Mouse (Mus musculus) thymus, adult 2 months (tissue): ENCODE data around the gene Isyna1. TPM values are rescaled to one million over a fixed set of nuclear protein-coding genes. Genes with fewer than 3 reads are reported as not detected.

ENCODE experiments used
- DNase-seq: peaks from one replicate; pipeline ENCODE4 v3.0.0; 2021
- H3K27ac ChIP-seq: fragments of 200-500 bp; 2 replicates; pipeline ENCODE4 v1.5.1; 2012; ENCODE audit warnings: low read length, control low read depth; ENCODE audit not compliant: control insufficient read depth, insufficient read depth
- H3K27me3 ChIP-seq: fragments of 200-500 bp; 2 replicates; pipeline ENCODE4 v1.6.1; 2012; ENCODE audit warnings: mild to moderate bottlenecking, low read length, moderate library complexity, mixed read lengths; ENCODE audit not compliant: control insufficient read depth, insufficient read depth
- H3K36me3 ChIP-seq: fragments of 200-500 bp; 2 replicates; pipeline ENCODE4 v1.6.1; 2012; ENCODE audit warnings: mild to moderate bottlenecking, low read length, moderate library complexity; ENCODE audit not compliant: control insufficient read depth, insufficient read depth
- H3K4me1 ChIP-seq: fragments of 200-500 bp; replicated peaks from 2 replicates; pipeline ENCODE4 v1.6.1; 2012; ENCODE audit warnings: low read length; ENCODE audit not compliant: control insufficient read depth, insufficient read depth
- H3K4me3 ChIP-seq: fragments of 200-500 bp; 2 replicates; pipeline ENCODE4 v1.5.1; 2012; ENCODE audit warnings: mild to moderate bottlenecking, low read length, control low read depth, moderate library complexity; ENCODE audit not compliant: control insufficient read depth, insufficient read depth
- CTCF ChIP-seq: fragments of 200-500 bp; IDR thresholded peaks from 2 replicates; pipeline ENCODE4 v1.5.1; 2012; ENCODE audit warnings: mild to moderate bottlenecking, control low read depth, low read length, moderate library complexity, borderline replicate concordance; ENCODE audit not compliant: control insufficient read depth, poor library complexity, insufficient read depth; ENCODE audit errors: extremely low read depth
- POLR2A ChIP-seq: fragments of 200-500 bp; IDR thresholded peaks from 2 replicates; pipeline ENCODE4 v1.6.1; 2012; ENCODE audit warnings: mild to moderate bottlenecking, low read length, control low read depth, moderate library complexity; ENCODE audit not compliant: control insufficient read depth, poor library complexity, insufficient read depth; ENCODE audit errors: extremely low read depth
- WGBS: fragments of 180-500 bp; shearing (Covaris S2); methylation state at CpG from one replicate; pipeline ENCODE4 v1.1.7; 2018; 5-methylcytosine and 5-hydroxymethylcytosine counted together
- polyA plus RNA-seq: library from polyadenylated mRNA; depleted of rRNA; stranded (reverse); fragments of >200 nt; gene quantifications from 2 replicates; pipeline ENCODE4 v1.2.3, GENCODE M21; 2012

The Isyna1 gene
- polyA plus RNA-seq, 1 experiment: 185 TPM

DNA sequence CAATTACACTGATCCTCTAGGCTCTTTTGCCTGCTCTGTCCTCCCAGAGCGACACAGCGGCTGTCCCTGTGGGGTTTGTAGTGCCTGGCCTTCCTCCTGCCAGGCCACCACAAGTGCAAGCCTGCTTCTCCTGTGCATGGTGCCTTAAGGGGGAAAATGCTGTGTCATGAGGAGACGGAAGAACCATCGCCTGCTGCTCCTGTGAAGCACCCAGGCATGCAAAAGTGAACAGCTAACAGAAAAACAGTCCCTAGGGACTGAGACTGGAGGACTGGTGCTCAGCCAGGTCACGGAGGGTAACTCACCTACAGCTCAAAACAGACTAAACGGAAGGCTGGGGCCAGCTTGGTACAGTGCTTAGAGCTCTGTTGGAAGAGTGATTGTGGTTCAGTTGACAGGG is 41.4 kb downstream of the Isyna1 start:
- TF ChIP-seq POLR2A: no peak
- no peak for TF ChIP-seq CTCF
- WGBS: 33% methylated on average over 6 of the region's 6 CpGs
- no peaks in the 10 kb centered on the region for H3K36me3 ChIP-seq
- H3K27me3 ChIP-seq: no peaks in the 10 kb centered on the region
- no peak overlapping the region for H3K27ac ChIP-seq
- peaks cover 12% of the 10 kb centered on the region for H3K4me1 ChIP-seq
- DNase-seq: no peak
- H3K4me3 ChIP-seq: no peak overlapping the region

- Histone ChIP-seq H3K4me3 (no peak overlapping the region), H3K27me3 (no peaks in the 10 kb centered on the region), H3K27ac (no peak overlapping the region), H3K36me3 (no peaks in the 10 kb centered on the region), H3K4me1 (peaks cover 10% of the 10 kb centered on the region)
- TF ChIP-seq CTCF: no peak
- TF ChIP-seq POLR2A: no peak
- WGBS: 87% methylated on average over 8 of the region's 8 CpGs
- DNase-seq: no peak
Measured at GRCm38 (mm10) chr8:70636838-70637237, 42.7 kb downstream of the Isyna1 start.

DNA sequence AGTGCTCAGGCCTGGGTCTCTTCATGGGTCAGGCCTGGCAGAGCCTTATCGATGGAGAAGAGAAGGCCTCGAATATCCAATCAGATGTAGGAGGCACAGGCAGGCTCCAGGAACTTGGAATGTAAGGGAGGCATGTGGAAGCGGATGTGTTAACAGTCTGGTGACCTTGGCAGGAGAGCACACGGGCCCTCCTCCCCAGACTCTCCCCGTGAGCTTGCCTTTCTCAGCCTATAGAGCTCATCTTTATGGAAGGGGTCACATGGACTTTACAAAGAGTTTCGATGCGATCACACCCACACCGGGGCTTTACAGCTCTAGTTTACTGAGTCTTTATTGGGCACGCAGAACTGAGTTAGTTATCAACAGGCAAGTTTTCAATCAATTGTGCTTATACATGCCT is 44.6 kb downstream of the Isyna1 start:
- TF ChIP-seq POLR2A: no peak
- no peak for TF ChIP-seq CTCF
- H3K27ac ChIP-seq: no peak overlapping the region
- H3K27me3 ChIP-seq: no peaks in the 10 kb centered on the region
- no peak overlapping the region for H3K4me3 ChIP-seq
- WGBS: 95% methylated on average over 9 of the region's 9 CpGs
- H3K36me3 ChIP-seq: no peaks in the 10 kb centered on the region
- peaks cover 10% of the 10 kb centered on the region for H3K4me1 ChIP-seq
- DNase-seq: no peak

- H3K36me3 ChIP-seq: no peaks in the 10 kb centered on the region
- no peak for TF ChIP-seq CTCF
- no peak for TF ChIP-seq POLR2A
- H3K4me1 ChIP-seq: peaks cover 22% of the 10 kb centered on the region
- WGBS: 92% methylated on average over 3 of the region's 3 CpGs
- no peak overlapping the region for H3K4me3 ChIP-seq
- no peak overlapping the region for H3K27ac ChIP-seq
- H3K27me3 ChIP-seq: no peaks in the 10 kb centered on the region
- no peak for DNase-seq
Measured at GRCm38 (mm10) chr8:70643019-70643418, 48.8 kb downstream of the Isyna1 start.

DNA sequence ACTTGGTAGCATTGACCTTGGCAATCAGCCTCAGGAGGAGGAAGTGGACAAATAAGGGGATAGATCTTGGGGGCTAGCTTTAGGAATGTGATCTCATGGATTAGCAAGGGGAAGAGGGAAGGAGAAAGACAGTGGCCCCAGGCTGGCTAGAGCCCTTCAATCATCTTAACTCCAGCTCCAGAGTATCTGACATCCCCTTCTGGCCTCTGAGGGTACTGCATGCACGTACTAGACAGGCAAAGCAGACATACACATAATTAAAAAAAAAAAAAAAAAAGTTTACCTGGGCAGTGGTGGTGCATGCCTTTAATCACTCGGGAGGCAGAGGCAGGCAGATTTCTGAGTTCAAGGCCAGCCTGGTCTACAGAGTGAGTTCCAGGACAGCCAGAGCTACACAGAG is 49.9 kb downstream of the Isyna1 start:
- Histone ChIP-seq H3K36me3 (no peaks in the 10 kb centered on the region), H3K27me3 (no peaks in the 10 kb centered on the region), H3K4me3 (no peak overlapping the region), H3K4me1 (peaks cover 22% of the 10 kb centered on the region), H3K27ac (no peak overlapping the region)
- TF ChIP-seq CTCF (no peak), POLR2A (no peak)
- WGBS: 97% methylated on average over 2 of the region's 2 CpGs
- DNase-seq: no peak

- TF ChIP-seq CTCF (no peak), POLR2A (no peak)
- Histone ChIP-seq H3K36me3 (peaks cover 5% of the 10 kb centered on the region; the same call in 1 of the 2 replicates), H3K4me1 (peaks cover 22% of the 10 kb centered on the region), H3K27ac (no peak overlapping the region), H3K27me3 (no peaks in the 10 kb centered on the region), H3K4me3 (no peak overlapping the region)
- no peak for DNase-seq
- WGBS: 58% methylated on average over 17 of the region's 17 CpGs
Measured at GRCm38 (mm10) chr8:70645501-70646224, 51.5 kb downstream of the Isyna1 start.

GRCm38 (mm10) chr8:70646369-70646768 is 52.2 kb downstream of the Isyna1 start:
- DNase-seq: no peak
- H3K27me3 ChIP-seq: no peaks in the 10 kb centered on the region
- 93% methylated on average over 6 of the region's 6 CpGs for WGBS
- no peak for TF ChIP-seq POLR2A
- TF ChIP-seq CTCF: no peak
- H3K36me3 ChIP-seq: peaks cover 9% of the 10 kb centered on the region; the same call in 1 of the 2 replicates
- H3K4me3 ChIP-seq: no peak overlapping the region
- H3K4me1 ChIP-seq: peaks cover 22% of the 10 kb centered on the region
- no peak overlapping the region for H3K27ac ChIP-seq
